Mouse (Mus musculus) forelimb bud, embryonic 11.5 days (tissue): ENCODE measurements around the gene Fam25c.
"Not testable (repeated sequence)": the region's sequence is repeated elsewhere in the genome, so short reads cannot be mapped to it uniquely, and the experiment has no call there.

Experiments
- DNase-seq: peaks from one replicate; pipeline ENCODE4 v3.0.0-alpha.2; 2012; ENCODE audit warnings: low read depth, low spot score

The Fam25c gene

GRCm38 (mm10) chr14:34364254-34365146 is 9.3 kb upstream of the Fam25c start:
- not testable (repeated sequence) for DNase-seq

- DNase-seq, result peak; percentile 24
These were observed 8.4 kb upstream of the Fam25c start for GRCm38 (mm10) chr14:34363490-34364253.

- DNase-seq, result peak; percentile 48
These were observed 7.7 kb upstream of the Fam25c start for GRCm38 (mm10) chr14:34362726-34363445.

- DNase-seq, result no peak
These were observed 6.9 kb upstream of the Fam25c start for GRCm38 (mm10) chr14:34362135-34362534.

GRCm38 (mm10) chr14:34360251-34360650 is 5.0 kb upstream of the Fam25c start:
- no peak for DNase-seq

GRCm38 (mm10) chr14:34359676-34360244 is 4.5 kb upstream of the Fam25c start:
- no peak for DNase-seq

- DNase-seq, result no peak
These were observed 2.6 kb upstream of the Fam25c start for GRCm38 (mm10) chr14:34357671-34358455.

- no peak for DNase-seq
These were observed 777 bp downstream of the Fam25c start for GRCm38 (mm10) chr14:34354456-34354855.

GRCm38 (mm10) chr14:34353326-34353725 is 1.9 kb downstream of the Fam25c start:
- DNase-seq, result no peak

GRCm38 (mm10) chr14:34352523-34352922 is 2.7 kb downstream of the Fam25c start:
- no peak for DNase-seq

- no peak for DNase-seq
These were observed 3.6 kb downstream of the Fam25c start for GRCm38 (mm10) chr14:34351660-34352059.

GRCm38 (mm10) chr14:34349007-34349406 is 6.2 kb downstream of the Fam25c start:
- no peak for DNase-seq

GRCm38 (mm10) chr14:34348301-34348700 is 6.9 kb downstream of the Fam25c start:
- no peak for DNase-seq

- DNase-seq, result no peak
These were observed 8.1 kb downstream of the Fam25c start for GRCm38 (mm10) chr14:34347084-34347483.

- no peak for DNase-seq
These were observed 9.3 kb downstream of the Fam25c start for GRCm38 (mm10) chr14:34345771-34346566.

GRCm38 (mm10) chr14:34344361-34344760 is 10.9 kb downstream of the Fam25c start:
- DNase-seq, result no peak

- no peak for DNase-seq
These were observed 12.2 kb downstream of the Fam25c start for GRCm38 (mm10) chr14:34343078-34343477.

- DNase-seq, result no peak
These were observed 13.2 kb downstream of the Fam25c start for GRCm38 (mm10) chr14:34341993-34342392.

- DNase-seq, result no peak
These were observed 15.8 kb downstream of the Fam25c start for GRCm38 (mm10) chr14:34339446-34339845.

GRCm38 (mm10) chr14:34332476-34332875 is 22.8 kb downstream of the Fam25c start:
- no peak for DNase-seq
